Mouse (Mus musculus) stomach, postnatal 0 days (tissue): ENCODE results near the gene Nuf2.

ENCODE experiments used
- CTCF ChIP-seq: IDR thresholded peaks from 2 replicates; pipeline ENCODE4 v1.5.1; 2016; ENCODE audit warnings: antibody characterized with exemption, low read depth, mild to moderate bottlenecking, moderate library complexity
- EP300 ChIP-seq: optimal IDR thresholded peaks from 2 replicates; pipeline ENCODE3; 2016; ENCODE audit warnings: antibody characterized with exemption

DNA sequence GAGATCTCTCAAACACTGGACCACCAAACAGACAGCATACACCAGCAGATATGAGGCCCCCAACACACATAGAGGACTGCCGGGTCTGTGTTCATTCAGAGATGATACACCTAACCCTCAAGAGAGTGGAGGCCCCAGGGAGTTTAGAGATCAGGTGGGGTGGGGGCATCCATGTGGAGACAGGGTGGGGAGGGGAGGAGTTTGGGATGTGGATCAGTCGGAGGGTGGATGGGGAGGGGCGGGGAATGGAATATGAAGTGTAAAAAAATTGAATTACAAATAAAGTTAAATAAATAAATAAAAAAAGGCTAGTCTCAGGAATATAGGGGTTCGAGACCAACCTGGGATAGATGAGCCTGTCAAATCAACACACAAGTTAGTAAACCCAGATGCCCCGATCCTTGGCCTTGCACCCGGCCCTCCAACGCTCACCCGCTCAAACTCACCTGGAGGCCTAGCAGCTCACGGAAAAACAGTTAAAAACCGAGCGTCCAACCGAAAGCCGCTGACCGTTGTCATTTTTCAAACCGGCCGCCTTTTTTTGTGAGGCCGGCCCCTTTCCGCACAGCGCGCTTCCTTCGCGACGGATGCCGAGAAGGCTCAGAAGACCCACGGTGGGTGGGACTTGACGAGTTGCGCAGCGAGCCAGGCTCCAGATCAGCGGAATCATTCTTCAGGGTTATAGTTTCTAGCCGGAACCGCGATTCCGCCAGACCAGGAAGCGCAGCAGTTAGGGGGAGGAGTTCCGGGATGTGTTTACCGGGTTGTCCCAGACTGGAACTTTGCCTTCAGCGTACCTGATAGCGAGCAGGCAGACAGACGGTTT lies at the start of gene Nuf2:
- TF ChIP-seq CTCF = no peak
- TF ChIP-seq EP300 = peak; percentile 72
